ENCODE assay signal across 18 mouse cellular contexts in the genomic region with DNA sequence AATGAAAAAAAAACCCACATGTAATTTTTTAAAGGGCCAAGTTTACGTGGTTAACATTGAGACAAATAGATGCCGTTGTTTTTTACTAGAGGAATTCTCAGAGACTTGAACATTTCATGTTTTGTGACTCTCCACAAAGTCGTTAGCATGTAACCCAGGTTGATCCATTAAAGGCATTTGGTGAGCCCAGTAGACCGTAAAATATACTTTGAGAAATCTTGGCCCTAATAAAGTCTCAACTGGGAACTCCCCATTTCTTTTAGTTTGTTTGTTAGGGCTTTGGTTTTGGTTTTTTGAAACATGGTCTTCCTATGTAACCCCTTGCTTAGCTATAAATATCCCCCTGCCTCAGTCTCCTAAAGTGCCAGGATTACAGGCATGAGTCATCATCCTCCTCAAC.
"Had no signal": no experiment of that assay in that cellular context is flagged by ENCODE, and none has a peak within 500 bp of the region (broad histone marks: within the 10 kb centered on the region; RNA-seq: fewer than 3 reads in every experiment).

No protein-coding gene starts in this region.

- H3K9me3 ChIP-seq: lung, embryonic 15.5 days; midbrain, embryonic 10.5 days; midbrain, embryonic 12.5 days; neural tube, embryonic 13.5 days; neural tube, embryonic 15.5 days had no signal

- H3K36me3 ChIP-seq: lung, embryonic 15.5 days; midbrain, embryonic 10.5 days; midbrain, embryonic 12.5 days; neural tube, embryonic 13.5 days; neural tube, embryonic 15.5 days had no signal

- H3K27me3 ChIP-seq: lung, embryonic 15.5 days; midbrain, embryonic 12.5 days; neural tube, embryonic 13.5 days; neural tube, embryonic 15.5 days had no signal

- H3K4me2 ChIP-seq: lung, embryonic 15.5 days; midbrain, embryonic 12.5 days; neural tube, embryonic 13.5 days; neural tube, embryonic 15.5 days had no signal

- H3K4me1 ChIP-seq: lung, embryonic 15.5 days; midbrain, embryonic 10.5 days; midbrain, embryonic 12.5 days; neural tube, embryonic 13.5 days; neural tube, embryonic 15.5 days had no signal

- H3K27ac ChIP-seq: liver, embryonic 14.5 days; lung, embryonic 15.5 days; midbrain, embryonic 10.5 days; midbrain, embryonic 12.5 days; neural tube, embryonic 13.5 days; neural tube, embryonic 15.5 days had no signal

- H3K4me3 ChIP-seq: lung, embryonic 15.5 days; midbrain, embryonic 10.5 days; midbrain, embryonic 12.5 days; myocyte; neural tube, embryonic 13.5 days; neural tube, embryonic 15.5 days had no signal

- DNase-seq: lung, adult 2 months; lung, postnatal 14 days; lung, postnatal 36 days; midbrain, embryonic 14.5 days; right cerebral cortex, postnatal 25 days; right cerebral cortex, postnatal 4 days; thymus, adult 18-20 months; thymus, postnatal 14 days; thymus, postnatal 36 days had no signal

- H3K9ac ChIP-seq: liver, embryonic 14.5 days; lung, embryonic 15.5 days; midbrain, embryonic 12.5 days; neural tube, embryonic 13.5 days; neural tube, embryonic 15.5 days had no signal

- ATAC-seq: lung, postnatal 0 days; midbrain, embryonic 16.5 days had no signal
